Mouse (Mus musculus): ENCODE results near the gene Ttll9. TPM values are rescaled to one million over a fixed set of nuclear protein-coding genes. Genes with fewer than 3 reads are reported as not detected.

The Ttll9 gene
- polyA plus RNA-seq, 1 experiment from 2014 or later = 1.2 TPM

GRCm38 (mm10) chr2:152925189-152925872 lies 37.0 kb upstream of the Ttll9 start:
- H3K4me2 ChIP-seq (replicated peaks; ENCODE audit: low read depth, low read length) = 0 out of 2 replicates have a peak overlapping the region, but pooled peaks have one; percentile 5
- H3K36me3 ChIP-seq (ENCODE audit: insufficient read depth, low read length) = no peaks in the 10 kb centered on the region
- H3K9me3 ChIP-seq (ENCODE audit: low read length) = no peaks in the 10 kb centered on the region
- H3K27ac ChIP-seq (ENCODE audit: low read length) = peak overlapping the region; percentile 90
- peaks cover 62% of the 10 kb centered on the region for H3K4me1 ChIP-seq (ENCODE audit: insufficient read depth, low read length)
- H3K4me3 ChIP-seq (ENCODE audit: low read length) = no peak overlapping the region
- ATAC-seq (ENCODE audit: low FRiP score, low TSS enrichment) = peak; percentile 79
- WGBS = 36% methylated on average over 11 of the region's 11 CpGs
- H3K9ac ChIP-seq (replicated peaks; ENCODE audit: low read length) = peak overlapping the region; percentile 47
- H3K27me3 ChIP-seq (ENCODE audit: insufficient read depth, low read length) = no peaks in the 10 kb centered on the region

GRCm38 (mm10) chr2:152926896-152927295 lies 35.4 kb upstream of the Ttll9 start:
- Histone ChIP-seq H3K4me3 (ENCODE audit: low read length) (no peak overlapping the region), H3K27me3 (ENCODE audit: insufficient read depth, low read length) (no peaks in the 10 kb centered on the region), H3K4me2 (replicated peaks; ENCODE audit: low read depth, low read length) (no peak overlapping the region), H3K27ac (ENCODE audit: low read length) (no peak overlapping the region), H3K9me3 (ENCODE audit: low read length) (no peaks in the 10 kb centered on the region), H3K4me1 (ENCODE audit: insufficient read depth, low read length) (peaks cover 70% of the 10 kb centered on the region), H3K9ac (replicated peaks; ENCODE audit: low read length) (no peak overlapping the region), H3K36me3 (ENCODE audit: insufficient read depth, low read length) (no peaks in the 10 kb centered on the region)
- 68% methylated on average over 9 of the region's 9 CpGs for WGBS
- no peak for ATAC-seq (ENCODE audit: low FRiP score, low TSS enrichment)

GRCm38 (mm10) chr2:152927371-152927770 lies 34.9 kb upstream of the Ttll9 start:
- Histone ChIP-seq H3K9ac (replicated peaks; ENCODE audit: low read length) (no peak overlapping the region), H3K4me1 (ENCODE audit: insufficient read depth, low read length) (peaks cover 70% of the 10 kb centered on the region), H3K4me3 (ENCODE audit: low read length) (no peak overlapping the region), H3K27me3 (ENCODE audit: insufficient read depth, low read length) (no peaks in the 10 kb centered on the region), H3K9me3 (ENCODE audit: low read length) (no peaks in the 10 kb centered on the region), H3K4me2 (replicated peaks; ENCODE audit: low read depth, low read length) (no peak overlapping the region), H3K27ac (ENCODE audit: low read length) (peak overlapping the region; percentile 71; the same call in 1 of the 2 replicates), H3K36me3 (ENCODE audit: insufficient read depth, low read length) (no peaks in the 10 kb centered on the region)
- 43% methylated on average over 5 of the region's 5 CpGs for WGBS
- ATAC-seq (ENCODE audit: low FRiP score, low TSS enrichment) = no peak

- WGBS = 25% methylated on average over 14 of the region's 14 CpGs
- Histone ChIP-seq H3K9me3 (ENCODE audit: low read length) (no peaks in the 10 kb centered on the region), H3K4me3 (ENCODE audit: low read length) (no peak overlapping the region), H3K27ac (ENCODE audit: low read length) (peak overlapping the region; percentile 71), H3K9ac (replicated peaks; ENCODE audit: low read length) (no peak overlapping the region), H3K4me1 (ENCODE audit: insufficient read depth, low read length) (peaks cover 77% of the 10 kb centered on the region), H3K27me3 (ENCODE audit: insufficient read depth, low read length) (no peaks in the 10 kb centered on the region), H3K36me3 (ENCODE audit: insufficient read depth, low read length) (no peaks in the 10 kb centered on the region), H3K4me2 (replicated peaks; ENCODE audit: low read depth, low read length) (no peak overlapping the region)
- ATAC-seq (ENCODE audit: low FRiP score, low TSS enrichment) = no peak
Measured at GRCm38 (mm10) chr2:152928219-152928987, 33.9 kb upstream of the Ttll9 start.

- H3K4me3 ChIP-seq (ENCODE audit: low read length) = no peak overlapping the region
- H3K27me3 ChIP-seq (ENCODE audit: insufficient read depth, low read length) = no peaks in the 10 kb centered on the region
- H3K4me1 ChIP-seq (ENCODE audit: insufficient read depth, low read length) = peaks cover 71% of the 10 kb centered on the region
- H3K9me3 ChIP-seq (ENCODE audit: low read length) = no peaks in the 10 kb centered on the region
- no peaks in the 10 kb centered on the region for H3K36me3 ChIP-seq (ENCODE audit: insufficient read depth, low read length)
- WGBS = 69% methylated on average over 3 of the region's 3 CpGs
- peak overlapping the region; percentile 71 for H3K27ac ChIP-seq (ENCODE audit: low read length)
- no peak overlapping the region for H3K9ac ChIP-seq (replicated peaks; ENCODE audit: low read length)
- H3K4me2 ChIP-seq (replicated peaks; ENCODE audit: low read depth, low read length) = no peak overlapping the region
- no peak for ATAC-seq (ENCODE audit: low FRiP score, low TSS enrichment)
Measured at GRCm38 (mm10) chr2:152928988-152929370, 33.3 kb upstream of the Ttll9 start.

GRCm38 (mm10) chr2:152930276-152930675 lies 32.0 kb upstream of the Ttll9 start:
- peak overlapping the region; percentile 74 for H3K27ac ChIP-seq (ENCODE audit: low read length)
- no peak for ATAC-seq (ENCODE audit: low FRiP score, low TSS enrichment)
- no peaks in the 10 kb centered on the region for H3K36me3 ChIP-seq (ENCODE audit: insufficient read depth, low read length)
- H3K4me1 ChIP-seq (ENCODE audit: insufficient read depth, low read length) = peaks cover 58% of the 10 kb centered on the region
- 0 out of 2 replicates have a peak overlapping the region, but pooled peaks have one; percentile 1 for H3K4me3 ChIP-seq (ENCODE audit: low read length)
- WGBS = 27% methylated on average over 2 of the region's 2 CpGs
- peak overlapping the region; percentile 34 for H3K4me2 ChIP-seq (replicated peaks; ENCODE audit: low read depth, low read length)
- no peaks in the 10 kb centered on the region for H3K9me3 ChIP-seq (ENCODE audit: low read length)
- H3K9ac ChIP-seq (replicated peaks; ENCODE audit: low read length) = 0 out of 2 replicates have a peak overlapping the region, but pooled peaks have one; percentile 23
- no peaks in the 10 kb centered on the region for H3K27me3 ChIP-seq (ENCODE audit: insufficient read depth, low read length)

- Histone ChIP-seq H3K27me3 (ENCODE audit: insufficient read depth, low read length) (0 out of 2 replicates have a peak, but pooled peaks cover 2% of the 10 kb centered on the region), H3K4me3 (ENCODE audit: low read length) (peak overlapping the region; percentile 26), H3K4me1 (ENCODE audit: insufficient read depth, low read length) (peaks cover 47% of the 10 kb centered on the region), H3K27ac (ENCODE audit: low read length) (peak overlapping the region; percentile 74), H3K9me3 (ENCODE audit: low read length) (no peaks in the 10 kb centered on the region), H3K36me3 (ENCODE audit: insufficient read depth, low read length) (no peaks in the 10 kb centered on the region), H3K4me2 (replicated peaks; ENCODE audit: low read depth, low read length) (peak overlapping the region; percentile 40), H3K9ac (replicated peaks; ENCODE audit: low read length) (peak overlapping the region; percentile 30)
- 54% methylated on average over 10 of the region's 12 CpGs for WGBS
- ATAC-seq (ENCODE audit: low FRiP score, low TSS enrichment) = no peak
Measured at GRCm38 (mm10) chr2:152931456-152932160, 30.7 kb upstream of the Ttll9 start.

GRCm38 (mm10) chr2:152933048-152933447 lies 29.2 kb upstream of the Ttll9 start, which contains the start of gene Foxs1:
Foxs1 (minus strand) TSS chr2:152933208.
- Histone ChIP-seq H3K9ac (replicated peaks; ENCODE audit: low read length) (peak within 1 kb of the TSS; percentile 30), H3K4me1 (ENCODE audit: insufficient read depth, low read length) (peaks cover 33% of the 10 kb centered on the region), H3K27me3 (ENCODE audit: insufficient read depth, low read length) (0 out of 2 replicates have a peak, but pooled peaks cover 3% of the 10 kb centered on the region), H3K9me3 (ENCODE audit: low read length) (no peaks in the 10 kb centered on the region), H3K4me3 (ENCODE audit: low read length) (peak within 1 kb of the TSS; percentile 26), H3K36me3 (ENCODE audit: insufficient read depth, low read length) (no peaks in the 10 kb centered on the region), H3K27ac (ENCODE audit: low read length) (peak within 1 kb of the TSS; percentile 74), H3K4me2 (replicated peaks; ENCODE audit: low read depth, low read length) (peak within 1 kb of the TSS; percentile 40)
- 27% methylated on average over 9 of the region's 9 CpGs for WGBS
- peak; percentile 39; the same call in 1 of the 2 replicates for ATAC-seq (ENCODE audit: low FRiP score, low TSS enrichment)

- Histone ChIP-seq H3K4me2 (replicated peaks; ENCODE audit: low read depth, low read length) (no peak overlapping the region), H3K4me3 (ENCODE audit: low read length) (no peak overlapping the region), H3K36me3 (ENCODE audit: insufficient read depth, low read length) (no peaks in the 10 kb centered on the region), H3K4me1 (ENCODE audit: insufficient read depth, low read length) (peaks cover 27% of the 10 kb centered on the region), H3K27ac (ENCODE audit: low read length) (peak overlapping the region; percentile 56), H3K9me3 (ENCODE audit: low read length) (no peaks in the 10 kb centered on the region), H3K9ac (replicated peaks; ENCODE audit: low read length) (no peak overlapping the region; the same call in 1 of the 2 replicates), H3K27me3 (ENCODE audit: insufficient read depth, low read length) (0 out of 2 replicates have a peak, but pooled peaks cover 3% of the 10 kb centered on the region)
- ATAC-seq (ENCODE audit: low FRiP score, low TSS enrichment) = peak; percentile 64; the same call in 1 of the 2 replicates
- WGBS = 39% methylated on average over 5 of the region's 5 CpGs
Measured at GRCm38 (mm10) chr2:152933614-152934013, 28.7 kb upstream of the Ttll9 start.

Measured in kidney, embryonic 16.5 days (tissue).